Mouse (Mus musculus): Measurements from ENCODE around the gene Dock7. TPM values are rescaled to one million over a fixed set of nuclear protein-coding genes. Genes with fewer than 3 reads are reported as not detected.

Dock7 gene
- polyA plus RNA-seq, 2 experiments from 2014 or later: not detected

- ATAC-seq: no peak
These were observed 524 bp upstream of the Dock7 start for GRCm38 (mm10) chr4:99121123-99121755.

GRCm38 (mm10) chr4:99119051-99119450, 1.7 kb downstream of the Dock7 start:
- no peak for ATAC-seq

DNA sequence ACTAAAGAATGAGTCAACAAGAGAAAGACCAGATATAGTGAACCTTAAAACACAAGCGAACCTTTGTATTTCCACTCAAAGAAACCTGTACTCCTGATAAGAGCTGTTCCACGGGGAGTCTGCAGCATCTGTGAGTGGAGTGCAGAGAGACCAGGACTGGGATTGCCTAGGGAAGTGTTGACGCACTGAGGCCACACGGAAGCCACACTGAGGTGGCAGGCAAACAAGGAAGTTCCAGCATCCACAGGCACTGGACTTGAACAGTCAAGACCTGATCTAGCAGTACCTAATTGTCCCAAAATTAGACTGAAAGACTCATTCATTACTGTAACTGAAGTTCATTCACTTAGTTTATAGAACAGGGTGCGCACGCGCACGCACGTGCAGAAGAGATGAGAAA, 4.9 kb downstream of the Dock7 start:
- ATAC-seq: no peak

GRCm38 (mm10) chr4:99111670-99112069, 9.0 kb downstream of the Dock7 start:
- ATAC-seq: no peak

GRCm38 (mm10) chr4:99108817-99109216, 11.9 kb downstream of the Dock7 start:
- no peak for ATAC-seq

DNA sequence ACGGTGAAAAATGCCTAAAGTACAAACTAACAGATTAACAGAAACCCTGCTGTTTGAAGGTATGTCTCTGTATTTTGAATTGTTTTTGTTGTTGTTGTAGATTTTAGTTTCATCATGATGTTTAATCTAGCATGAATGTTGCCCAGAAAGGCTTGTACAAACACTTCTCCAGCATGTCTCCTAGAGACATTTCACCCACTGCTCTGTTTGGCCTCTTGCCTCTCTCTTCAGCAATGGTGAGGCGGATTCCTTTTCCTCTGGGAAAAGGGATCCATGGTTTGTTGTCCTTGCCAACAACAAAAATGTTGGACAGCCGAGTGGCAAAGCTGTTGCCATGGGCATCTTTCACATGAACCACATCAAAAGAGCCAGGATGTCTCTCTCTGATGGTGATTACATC, 17.9 kb downstream of the Dock7 start:
- ATAC-seq: no peak

GRCm38 (mm10) chr4:99100724-99101123, 20.0 kb downstream of the Dock7 start:
- no peak for ATAC-seq

DNA sequence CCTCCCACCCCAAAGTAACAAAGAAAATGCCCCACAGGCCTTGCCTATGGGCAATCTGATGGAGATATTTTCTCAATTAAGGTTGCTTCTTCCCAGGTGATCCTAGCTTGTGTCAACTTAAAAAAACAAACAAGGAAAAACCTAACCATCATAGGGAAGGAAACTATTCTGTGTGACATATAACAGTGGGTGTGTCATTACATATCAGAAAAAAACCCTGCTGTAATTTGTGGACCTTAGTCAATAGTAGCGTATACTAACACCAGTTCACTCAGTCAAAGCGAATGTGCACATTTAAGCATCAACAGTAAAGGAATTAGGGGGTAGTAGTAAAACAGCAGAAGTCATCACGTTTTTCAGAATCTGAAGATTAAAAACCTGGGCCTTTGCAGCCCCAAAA, 28.9 kb downstream of the Dock7 start:
- ATAC-seq: no peak

GRCm38 (mm10) chr4:99091151-99091701, 29.5 kb downstream of the Dock7 start:
- ATAC-seq: no peak

GRCm38 (mm10) chr4:99087760-99088485, 32.8 kb downstream of the Dock7 start:
- no peak for ATAC-seq

GRCm38 (mm10) chr4:99083862-99084261, 36.9 kb downstream of the Dock7 start:
- ATAC-seq: no peak

DNA sequence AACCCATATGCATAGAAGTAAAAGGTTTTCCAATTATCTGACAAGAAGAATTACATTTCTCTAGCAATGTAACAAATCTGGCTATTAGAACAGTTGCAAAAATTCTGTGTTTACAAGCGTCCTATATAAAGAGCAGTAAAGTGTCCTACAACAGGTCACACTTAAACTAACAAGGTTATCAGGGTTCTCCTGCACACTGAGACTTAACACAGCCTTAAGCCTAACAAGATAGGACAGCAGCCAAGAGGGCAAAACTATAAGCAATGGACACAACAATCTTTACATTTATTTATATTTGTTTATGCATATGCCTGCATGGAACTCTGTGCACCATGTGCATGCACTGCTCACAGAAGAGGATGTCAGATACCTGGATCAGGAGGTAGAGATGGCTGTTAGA, 39.5 kb downstream of the Dock7 start:
- ATAC-seq: no peak

DNA sequence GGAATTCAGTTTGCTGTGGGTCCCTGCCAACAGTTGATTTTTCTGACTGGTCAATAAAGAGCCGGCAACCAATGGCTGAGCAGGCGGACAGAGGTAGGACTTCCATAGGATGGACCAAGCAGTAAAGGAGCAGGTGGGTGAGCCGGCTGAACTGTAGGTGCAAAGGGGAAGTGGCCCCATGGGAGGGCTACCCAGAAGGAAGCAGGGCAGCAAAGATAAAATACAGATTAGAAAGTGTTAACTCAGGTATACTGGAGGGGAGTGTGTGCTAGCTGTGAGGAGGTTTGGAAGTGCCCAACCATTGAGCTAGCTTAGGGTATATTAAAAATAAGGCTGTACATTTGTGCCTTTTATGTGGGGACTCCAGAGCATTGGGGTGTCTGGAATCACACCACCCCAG, 42.7 kb downstream of the Dock7 start:
- no peak for ATAC-seq

GRCm38 (mm10) chr4:99068806-99069205, 51.9 kb downstream of the Dock7 start:
- ATAC-seq: no peak

DNA sequence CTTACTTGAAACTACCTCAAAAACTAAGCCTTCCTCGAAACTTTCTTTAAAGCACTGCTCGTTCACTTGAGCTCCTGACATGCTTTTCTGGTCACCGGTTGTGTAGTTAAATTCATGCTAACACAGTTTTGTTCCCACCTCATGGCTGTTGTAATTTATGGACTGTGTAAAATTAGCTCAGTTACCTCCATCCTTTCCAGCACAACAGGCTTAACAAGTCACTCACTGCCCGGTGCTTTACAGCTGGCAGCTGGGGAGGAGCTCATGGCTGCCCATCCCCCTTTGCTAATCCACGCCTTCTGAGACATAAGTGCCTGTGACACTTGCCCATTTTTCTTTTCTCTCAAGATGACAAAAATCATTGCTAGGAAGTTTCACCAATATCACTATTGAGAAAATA, 56.2 kb downstream of the Dock7 start:
- no peak for ATAC-seq

DNA sequence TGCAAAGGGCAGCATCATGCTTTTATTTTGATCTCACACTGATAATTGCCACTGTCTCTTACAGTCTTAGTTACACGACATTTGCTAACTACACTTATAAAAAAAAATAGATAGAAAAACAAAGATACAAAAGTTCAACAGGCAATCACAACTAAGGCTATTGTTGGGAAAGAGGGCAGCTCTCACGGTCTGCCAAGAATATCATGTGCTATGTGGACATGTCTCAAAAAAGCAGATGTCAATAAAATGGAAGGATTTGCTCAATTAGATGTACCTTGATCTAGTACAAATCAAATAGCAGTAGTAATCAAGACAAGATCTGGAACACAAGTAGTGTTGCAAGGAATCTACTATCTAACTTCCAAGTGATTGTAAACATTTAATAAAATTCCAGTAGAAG, 72.1 kb downstream of the Dock7 start:
- ATAC-seq: no peak

- no peak for ATAC-seq
These were observed 74.2 kb downstream of the Dock7 start for GRCm38 (mm10) chr4:99046471-99046870.

GRCm38 (mm10) chr4:99044854-99045253, 75.9 kb downstream of the Dock7 start:
- no peak for ATAC-seq

DNA sequence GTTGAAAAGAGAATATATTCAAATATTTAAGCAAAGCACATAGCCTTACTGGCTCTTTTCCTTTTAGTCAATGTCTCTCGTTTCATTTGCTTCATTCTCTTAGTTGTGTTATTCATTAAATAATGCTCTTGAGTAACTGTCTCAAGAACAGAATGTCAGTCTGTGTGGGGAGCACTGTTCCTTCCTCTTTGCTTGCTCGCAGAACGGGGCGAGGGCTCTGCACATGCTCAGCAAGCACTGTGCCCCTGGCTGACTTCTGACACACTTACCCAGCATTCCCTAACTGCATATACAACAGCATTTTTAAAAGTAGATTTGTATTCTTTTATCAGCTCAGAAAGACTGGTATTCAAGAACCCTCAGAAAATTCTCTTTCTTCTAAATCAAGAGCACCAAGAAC, 87.8 kb downstream of the Dock7 start:
- ATAC-seq: no peak

GRCm38 (mm10) chr4:99030686-99031085, 90.0 kb downstream of the Dock7 start, which contains the start of gene Angptl3:
Gene Angptl3 (plus strand): TSS chr4:99030954.
- ATAC-seq: no peak

DNA sequence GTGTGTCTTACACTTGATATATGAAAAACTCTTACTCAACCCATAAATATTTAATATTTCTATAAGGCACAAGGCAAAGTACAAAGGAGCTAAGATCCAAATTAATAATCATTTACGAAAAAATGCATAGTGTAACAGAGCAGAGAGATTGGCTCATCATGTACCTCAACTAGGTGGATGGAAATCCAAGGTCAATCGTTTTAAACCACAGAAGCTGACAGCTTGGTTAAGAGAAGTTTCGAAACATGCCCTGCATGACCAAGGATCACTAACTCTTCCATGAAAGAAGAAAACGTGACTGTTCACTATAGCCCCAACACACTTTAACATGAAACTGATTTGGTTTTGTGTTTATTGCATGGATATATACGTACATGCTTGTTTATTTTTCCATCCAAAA, 92.3 kb downstream of the Dock7 start:
- ATAC-seq: no peak

GRCm38 (mm10) chr4:99022221-99022620, 98.5 kb downstream of the Dock7 start:
- no peak for ATAC-seq

DNA sequence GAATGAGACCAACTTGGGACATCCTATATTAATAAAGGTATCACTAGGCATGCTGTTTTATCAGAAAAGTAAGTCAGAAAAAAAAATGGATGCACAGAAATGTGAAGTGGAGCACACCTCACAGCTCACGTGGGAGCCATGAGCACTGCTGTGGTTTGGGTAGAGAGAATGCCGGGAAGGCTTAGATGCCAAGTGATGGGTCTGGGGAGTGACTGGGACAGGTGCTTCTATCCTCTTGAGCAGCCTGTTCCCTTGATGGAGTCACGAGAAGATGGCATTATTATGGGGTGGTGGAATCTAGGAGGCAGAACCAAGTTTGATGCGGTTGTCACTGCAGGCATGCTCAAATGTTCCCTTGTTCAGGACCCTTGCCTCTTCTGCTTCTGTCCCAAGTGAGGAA, 109.7 kb downstream of the Dock7 start:
- no peak for ATAC-seq

- ATAC-seq: no peak
These were observed 114.4 kb downstream of the Dock7 start for GRCm38 (mm10) chr4:99006319-99006718.

Data from CD4-positive, CD25-positive, alpha-beta regulatory T cell, adult 4 months (primary cell).